Mouse (Mus musculus) G1E (cell line): Measurements from ENCODE around the gene Car8. TPM values are rescaled to one million over a fixed set of nuclear protein-coding genes. Genes with fewer than 3 reads are reported as not detected.

Experiments used
- ATAC-seq: 2 replicates; pipeline ENCODE4 v1.8.0; 2016; ENCODE audit warnings: mild to moderate bottlenecking; ENCODE audit not compliant: insufficient number of reproducible peaks, poor library complexity, low FRiP score, severe bottlenecking; ENCODE audit errors: extremely low read depth
- DNase-seq: peaks from one replicate; pipeline ENCODE4 v3.0.0; 2012; ENCODE audit warnings: low spot score
- H3K27me3 ChIP-seq: 2 replicates; pipeline ENCODE4 v1.6.1; 2012; ENCODE audit warnings: mild to moderate bottlenecking, low read length, inconsistent platforms; ENCODE audit not compliant: insufficient read depth
- H3K36me3 ChIP-seq: replicated peaks from 2 replicates; pipeline ENCODE3; 2012; ENCODE audit warnings: mild to moderate bottlenecking, inconsistent platforms
- H3K4me1 ChIP-seq: 2 replicates; pipeline ENCODE4 v1.6.1; 2012; ENCODE audit warnings: low read depth, low read length, inconsistent platforms, mixed read lengths; ENCODE audit not compliant: insufficient read depth
- H3K4me3 ChIP-seq: 2 replicates; pipeline ENCODE4 v1.5.1; 2012; ENCODE audit warnings: low read depth, mild to moderate bottlenecking, inconsistent platforms, low read length, moderate library complexity, mixed read lengths
- H3K9me3 ChIP-seq: replicated peaks from 2 replicates; pipeline ENCODE4 v1.6.1; 2012; ENCODE audit warnings: inconsistent platforms
- CTCF ChIP-seq: IDR thresholded peaks from 2 replicates; pipeline ENCODE4 v1.5.1; 2012; ENCODE audit warnings: low read depth, low read length, inconsistent platforms, mixed read lengths
- GATA1 ChIP-seq: IDR thresholded peaks from 2 replicates; pipeline ENCODE4 v1.6.1; 2012; ENCODE audit warnings: borderline replicate concordance, low read length, inconsistent platforms, mixed read lengths
- GATA2 ChIP-seq: IDR thresholded peaks from 2 replicates; pipeline ENCODE4 v1.6.1; 2012; ENCODE audit warnings: low read depth, low read length, inconsistent platforms, borderline replicate concordance
- POLR2AphosphoS5 ChIP-seq: IDR thresholded peaks from 2 replicates; pipeline ENCODE4 v1.6.1; 2012; ENCODE audit warnings: low read depth, low read length, inconsistent platforms; ENCODE audit not compliant: insufficient replicate concordance
- TAL1 ChIP-seq: conservative IDR thresholded peaks from 2 replicates; pipeline ENCODE4 v1.6.1; 2012; ENCODE audit warnings: low read depth, low read length, inconsistent platforms, mixed read lengths
- polyA plus RNA-seq: library from polyadenylated mRNA; stranded (reverse); fragments of >175 nt; gene quantifications from 2 replicates; pipeline ENCODE4 v1.2.3, GENCODE M21; 2012
- total RNA-seq, 2 experiments: library from RNA; stranded (forward) in 1 of 2; stranded (reverse) in 1 of 2; fragments of 200-1000 nt in 1 of 2; fragments of >200 nt in 1 of 2; fragmentation: Nextera tagmentation in 1 of 2; gene quantifications; 2 replicates each; pipeline ENCODE4 v1.2.3; 2014 to 2017

Gene Car8
- total and polyA plus RNA-seq, 3 experiments, result not detected

- Histone ChIP-seq H3K9me3 (no peaks in the 10 kb centered on the region), H3K27me3 (no peaks in the 10 kb centered on the region), H3K4me1 (no peaks in the 10 kb centered on the region), H3K4me3 (no peak overlapping the region), H3K36me3 (no peaks in the 10 kb centered on the region)
- no peak for DNase-seq
- no peak for TF ChIP-seq CTCF
- no peak for ATAC-seq
Measured at GRCm38 (mm10) chr4:8218004-8218403, 20.8 kb downstream of the Car8 start.

- TF ChIP-seq GATA1, result no peak
- no peak for TF ChIP-seq TAL1
- no peak for TF ChIP-seq POLR2AphosphoS5
- no peak for TF ChIP-seq CTCF
- no peak for TF ChIP-seq GATA2
- H3K4me3 ChIP-seq, result no peak overlapping the region
- no peaks in the 10 kb centered on the region for H3K36me3 ChIP-seq
- no peaks in the 10 kb centered on the region for H3K9me3 ChIP-seq
- ATAC-seq, result no peak
- DNase-seq, result no peak
- H3K4me1 ChIP-seq, result no peaks in the 10 kb centered on the region
- H3K27me3 ChIP-seq, result no peaks in the 10 kb centered on the region
Measured at GRCm38 (mm10) chr4:8217272-8217671, 21.6 kb downstream of the Car8 start.

DNA sequence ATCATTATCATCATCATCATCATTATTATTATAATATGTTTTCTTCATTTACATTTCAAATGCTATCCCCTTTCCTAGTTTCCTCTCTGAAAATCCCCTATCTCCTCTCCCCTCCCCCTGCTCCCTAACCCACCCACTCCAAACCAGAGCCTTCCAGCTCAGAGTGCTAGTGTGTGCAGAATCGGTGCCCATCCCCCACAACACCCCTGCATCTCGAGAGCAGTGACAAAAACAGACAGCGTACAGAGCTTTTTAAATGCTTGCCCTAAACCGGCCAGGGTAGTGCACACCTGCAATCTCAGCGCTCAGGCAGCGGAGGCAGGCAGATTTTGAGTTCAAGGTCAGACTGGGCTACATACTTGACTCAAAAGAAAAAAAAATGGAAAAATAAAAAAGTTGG is 22.3 kb downstream of the Car8 start:
- TF ChIP-seq GATA1, result no peak
- TF ChIP-seq POLR2AphosphoS5, result no peak
- no peak for TF ChIP-seq TAL1
- TF ChIP-seq CTCF, result no peak
- no peak for TF ChIP-seq GATA2
- H3K4me1 ChIP-seq, result no peaks in the 10 kb centered on the region

GRCm38 (mm10) chr4:8213661-8214060 is 25.2 kb downstream of the Car8 start:
- ATAC-seq, result no peak
- H3K27me3 ChIP-seq, result no peaks in the 10 kb centered on the region
- DNase-seq, result no peak
- H3K36me3 ChIP-seq, result no peaks in the 10 kb centered on the region
- no peak overlapping the region for H3K4me3 ChIP-seq
- TF ChIP-seq CTCF, result no peak
- no peak for TF ChIP-seq GATA1
- TF ChIP-seq GATA2, result no peak
- TF ChIP-seq POLR2AphosphoS5, result no peak
- no peak for TF ChIP-seq TAL1
- no peaks in the 10 kb centered on the region for H3K4me1 ChIP-seq
- H3K9me3 ChIP-seq, result no peaks in the 10 kb centered on the region

More for the DNA sequence above, 22.3 kb downstream of the Car8 start:
- H3K9me3 ChIP-seq, result no peaks in the 10 kb centered on the region
- H3K4me3 ChIP-seq, result no peak overlapping the region
- no peaks in the 10 kb centered on the region for H3K27me3 ChIP-seq
- no peaks in the 10 kb centered on the region for H3K36me3 ChIP-seq
- DNase-seq (no peak), ATAC-seq (no peak)

DNA sequence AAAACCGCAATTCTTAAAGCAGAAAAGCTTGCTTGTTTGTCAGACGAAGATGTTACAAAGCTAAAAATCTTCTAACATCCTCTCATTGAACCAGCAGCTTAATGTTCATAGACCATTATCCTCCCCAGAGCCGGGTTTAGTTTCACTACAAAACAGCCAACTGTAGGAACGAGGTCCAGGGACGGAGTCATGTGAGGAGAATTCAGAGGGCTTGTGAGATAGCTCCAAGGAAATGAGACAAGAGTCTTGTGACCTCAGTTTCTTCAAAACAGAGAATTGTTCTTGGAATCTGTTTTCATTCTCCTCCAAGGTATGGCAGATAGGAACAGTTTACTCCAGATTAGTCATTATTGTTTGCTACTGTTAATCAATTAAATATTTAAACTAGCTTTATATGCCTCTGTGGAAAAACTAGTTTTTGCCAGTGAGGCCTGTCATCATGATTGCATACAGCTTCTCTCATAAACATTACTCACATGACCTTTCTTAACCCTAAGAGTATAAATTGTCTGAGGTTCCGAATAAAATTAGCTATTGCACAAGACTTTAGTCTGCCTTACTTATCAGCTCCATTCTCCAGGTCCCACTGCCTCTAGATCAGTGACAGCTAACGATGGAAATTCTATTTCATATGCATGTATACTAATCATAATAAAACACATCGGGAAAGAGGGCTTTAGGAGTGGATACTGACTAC is 25.8 kb downstream of the Car8 start:
- no peaks in the 10 kb centered on the region for H3K4me1 ChIP-seq
- DNase-seq (no peak), ATAC-seq (no peak)
- H3K4me3 ChIP-seq, result no peak overlapping the region
- no peaks in the 10 kb centered on the region for H3K36me3 ChIP-seq
- no peak for TF ChIP-seq CTCF
- no peak for TF ChIP-seq GATA2
- no peak for TF ChIP-seq GATA1
- TF ChIP-seq TAL1, result no peak
- no peak for TF ChIP-seq POLR2AphosphoS5
- no peaks in the 10 kb centered on the region for H3K27me3 ChIP-seq
- H3K9me3 ChIP-seq, result no peaks in the 10 kb centered on the region

- no peak overlapping the region for H3K4me3 ChIP-seq
- H3K4me1 ChIP-seq, result no peaks in the 10 kb centered on the region
- TF ChIP-seq GATA1 (no peak), POLR2AphosphoS5 (no peak), TAL1 (no peak), GATA2 (no peak), CTCF (no peak)
- no peaks in the 10 kb centered on the region for H3K9me3 ChIP-seq
- no peaks in the 10 kb centered on the region for H3K27me3 ChIP-seq
- ATAC-seq, result no peak
- H3K36me3 ChIP-seq, result no peaks in the 10 kb centered on the region
- DNase-seq, result no peak
Measured at GRCm38 (mm10) chr4:8210452-8210851, 28.4 kb downstream of the Car8 start.

GRCm38 (mm10) chr4:8207924-8208323 is 30.9 kb downstream of the Car8 start:
- Histone ChIP-seq H3K4me3 (no peak overlapping the region), H3K27me3 (no peaks in the 10 kb centered on the region), H3K4me1 (no peaks in the 10 kb centered on the region), H3K9me3 (no peaks in the 10 kb centered on the region), H3K36me3 (no peaks in the 10 kb centered on the region)
- no peak for ATAC-seq
- TF ChIP-seq TAL1 (no peak), CTCF (no peak), GATA2 (no peak), POLR2AphosphoS5 (no peak)
- no peak for DNase-seq
